Mouse (Mus musculus) megakaryocyte, embryonic 14.5 days (primary cell): ENCODE data around the gene Top1.

ENCODE experiments used
- FLI1 ChIP-seq: IDR thresholded peaks from 2 replicates; pipeline ENCODE4 v1.6.1; 2012; ENCODE audit warnings: low read length, inconsistent platforms, mixed read lengths
- GATA1 ChIP-seq: IDR thresholded peaks from 3 replicates; pipeline ENCODE4 v1.6.1; 2012; ENCODE audit warnings: mixed read lengths, low read length, inconsistent platforms, borderline replicate concordance

- no peak for TF ChIP-seq FLI1
- TF ChIP-seq GATA1 = no peak
Observed at GRCm38 (mm10) chr2:160724536-160724935, 78.8 kb downstream of the Top1 start.
